Mouse (Mus musculus) c-Kit-positive CD71-negative TER-119-negative erythroid progenitor cells, embryonic 14.5 days (primary cell): ENCODE results near the gene Actb.
"Not testable (repeated sequence)": the region's sequence is repeated elsewhere in the genome, so short reads cannot be mapped to it uniquely, and the experiment has no call there.

Experiments used
- DNase-seq: peaks from one replicate; pipeline ENCODE4 v3.0.0-alpha.2; 2013; ENCODE audit warnings: low read depth

Gene Actb

DNA sequence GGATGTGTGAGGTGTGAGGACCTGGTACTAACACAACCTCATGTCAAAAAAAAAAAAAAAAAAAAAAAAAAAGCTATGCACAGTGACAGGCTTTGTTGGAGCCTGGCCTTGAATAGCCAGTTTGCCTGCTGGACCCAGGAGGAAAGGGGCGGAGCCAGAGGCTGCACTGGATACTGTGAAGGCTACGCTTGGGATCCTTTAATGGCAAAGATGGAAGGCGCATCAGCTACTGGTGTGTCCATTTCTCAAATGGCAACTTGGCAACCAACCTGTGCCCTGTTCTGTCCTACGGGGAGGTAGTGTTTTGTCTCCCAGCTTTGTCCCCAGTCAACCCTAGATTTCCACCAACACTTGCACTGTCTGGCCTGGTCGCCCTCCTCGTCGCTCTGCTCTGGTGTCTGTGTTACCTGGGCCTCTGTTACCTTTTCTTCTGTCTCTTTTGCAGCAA is 5.2 kb downstream of the Actb start:
- DNase-seq, result no peak

DNA sequence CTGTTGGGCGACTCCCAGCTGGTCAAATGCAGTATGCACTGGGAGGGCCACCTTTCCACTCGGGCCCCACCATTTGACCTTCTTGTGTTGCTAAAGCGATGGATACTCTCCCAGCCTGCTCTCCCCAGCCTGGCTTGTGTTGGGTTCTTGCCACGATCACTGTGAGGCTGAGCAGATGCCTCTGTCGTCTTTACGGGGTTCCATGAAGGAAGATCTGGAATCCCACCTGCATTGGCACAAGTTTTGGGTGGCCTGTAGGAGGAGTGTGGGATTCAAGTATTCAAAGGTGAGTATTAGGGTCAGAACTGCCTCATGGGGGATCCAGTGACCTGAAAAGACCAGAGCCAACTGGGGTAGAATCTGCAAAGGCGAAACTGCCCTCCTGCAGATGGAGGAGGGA is 5.9 kb downstream of the Actb start:
- DNase-seq, result no peak

DNA sequence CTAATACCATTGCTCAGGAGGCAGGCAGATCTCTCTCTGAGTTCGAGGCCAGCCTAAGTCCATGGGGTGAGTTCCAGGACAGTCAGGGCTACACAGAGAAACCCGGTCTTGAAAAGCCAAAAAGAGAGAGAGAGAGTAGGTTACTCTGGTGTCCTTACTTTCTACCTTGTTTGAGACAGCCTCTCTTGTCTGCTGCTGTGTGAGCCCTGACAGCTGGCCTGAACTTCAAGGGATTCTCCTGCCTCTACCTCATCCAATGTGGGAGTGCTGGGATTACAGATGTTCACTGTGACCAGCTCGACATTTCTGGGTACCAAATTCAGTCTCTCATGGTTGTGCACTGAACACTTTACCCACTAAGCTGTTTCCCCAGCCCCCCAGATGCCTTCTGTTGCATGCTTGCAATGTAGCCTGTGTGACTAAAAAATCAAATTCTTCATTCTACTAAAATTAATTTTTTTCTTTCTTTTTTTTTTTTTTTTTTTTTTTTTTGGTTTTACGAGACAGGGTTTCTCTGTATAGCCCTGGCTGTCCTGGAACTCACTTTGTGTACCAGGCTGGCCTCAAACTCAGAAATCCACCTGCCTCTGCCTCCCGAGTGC is 6.5 kb downstream of the Actb start:
- no peak for DNase-seq

DNA sequence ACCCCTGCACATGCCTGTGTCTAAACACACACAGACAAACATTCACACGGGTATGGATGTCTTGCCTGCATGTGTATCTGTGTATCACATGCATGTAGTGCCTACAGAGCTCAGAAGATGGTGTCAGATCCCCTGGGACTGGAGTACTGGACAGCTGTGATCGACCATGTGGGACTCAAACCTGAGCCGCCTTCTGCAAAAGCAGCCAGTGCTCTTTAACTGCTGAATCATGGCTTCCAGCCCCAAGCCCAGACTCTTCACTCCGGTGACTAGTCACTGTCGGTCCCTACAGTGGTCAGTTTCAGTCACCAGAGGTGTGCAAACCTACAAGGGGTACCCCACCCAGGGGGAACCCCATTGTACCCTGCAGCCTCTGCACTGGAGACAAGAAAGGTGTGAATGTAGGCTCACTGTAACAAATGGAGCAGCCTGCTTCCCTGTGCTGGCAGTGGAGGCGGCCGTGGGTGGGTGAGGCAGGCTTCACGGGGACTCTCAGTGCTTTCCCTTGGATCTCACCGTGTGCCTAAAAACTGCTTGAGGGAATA is 7.4 kb downstream of the Actb start:
- DNase-seq, result no peak

DNA sequence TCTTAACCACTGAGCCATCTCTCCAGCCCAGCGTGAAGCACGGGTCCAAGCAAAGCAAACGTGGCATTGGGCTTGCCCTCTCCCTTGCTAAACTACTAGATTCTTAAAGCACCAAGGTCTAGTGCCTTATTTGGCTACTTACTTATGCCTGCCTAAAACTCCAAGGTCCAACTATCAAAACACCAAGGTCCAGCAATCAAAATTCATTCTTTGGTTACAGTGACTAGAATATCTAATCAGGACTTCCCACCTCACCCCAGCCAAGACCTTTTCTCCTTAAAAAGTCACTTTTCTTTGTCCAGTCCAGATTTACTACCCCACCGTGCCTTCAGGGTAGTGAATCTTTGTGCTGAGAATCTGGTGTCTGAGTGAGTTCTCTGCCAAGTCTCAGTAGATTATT is 8.2 kb downstream of the Actb start:
- DNase-seq, result no peak

DNA sequence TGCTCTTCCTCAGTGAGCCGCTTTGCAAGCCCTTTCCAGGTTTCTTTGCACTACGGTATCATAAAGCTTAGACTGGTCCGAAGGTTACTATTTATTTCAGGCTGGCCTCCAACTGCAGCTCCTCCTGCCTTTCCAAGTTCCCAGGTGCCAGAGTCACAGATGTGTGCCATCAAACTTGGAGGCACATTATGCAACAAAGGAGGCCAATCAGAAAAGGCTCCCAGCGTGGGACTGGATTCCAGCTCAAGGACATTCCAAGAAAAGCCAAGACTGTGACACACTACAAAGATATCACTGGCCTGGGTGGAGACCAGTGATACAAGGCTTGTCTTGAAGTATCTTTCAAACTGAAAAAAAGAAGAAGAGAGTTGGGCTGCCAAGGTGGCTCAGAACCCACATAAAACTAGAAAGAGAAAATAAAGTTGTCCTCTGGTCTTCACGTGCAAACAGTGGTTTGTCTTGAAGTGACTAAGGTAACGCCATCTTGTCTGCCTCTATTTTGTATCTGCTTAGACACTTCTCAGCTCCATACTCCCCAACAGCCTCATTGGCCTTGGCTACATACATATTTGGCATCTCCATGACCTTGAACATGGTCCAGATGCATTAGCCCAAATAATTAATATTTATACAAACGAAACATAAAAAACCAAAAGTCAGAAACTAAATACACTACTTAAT is 8.8 kb downstream of the Actb start:
- DNase-seq, result no peak

DNA sequence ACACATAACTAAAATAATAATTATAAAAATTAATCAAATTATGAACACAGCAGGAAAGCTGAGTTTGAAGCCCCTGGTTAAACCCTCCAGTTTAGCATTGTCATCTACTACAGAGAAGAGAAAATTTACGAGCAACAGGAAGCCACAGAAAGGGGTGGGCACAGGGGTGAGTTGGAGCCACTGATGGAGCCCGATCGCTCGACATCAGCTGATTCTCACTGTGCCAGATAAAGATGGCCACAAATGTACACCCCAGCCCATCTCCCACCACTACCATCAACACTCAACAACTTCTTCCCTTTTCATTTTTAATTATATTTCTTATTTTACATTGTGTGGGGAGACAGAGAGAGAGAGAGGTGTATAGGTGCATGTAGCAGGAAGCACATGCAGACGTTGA is 9.8 kb downstream of the Actb start:
- no peak for DNase-seq

DNA sequence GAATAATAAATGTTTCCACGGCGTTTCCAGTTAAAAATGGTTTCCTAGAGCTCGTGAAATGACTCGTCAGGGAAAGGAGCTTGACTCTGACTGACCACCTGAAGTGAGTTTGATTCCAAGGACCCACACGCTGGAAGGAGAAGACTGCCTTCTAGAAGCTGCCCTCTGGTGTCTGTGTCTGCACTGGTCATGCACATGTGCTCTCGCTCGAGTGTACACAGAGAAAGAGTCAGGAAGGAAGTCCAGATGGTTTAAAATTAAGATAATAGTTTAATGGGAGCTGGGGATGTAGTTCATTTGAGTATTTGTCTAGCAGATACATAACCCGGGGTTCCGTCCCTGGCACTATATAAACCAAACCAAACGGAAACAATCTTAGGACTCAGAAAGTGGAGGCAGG is 10.4 kb downstream of the Actb start:
- DNase-seq, result no peak

DNA sequence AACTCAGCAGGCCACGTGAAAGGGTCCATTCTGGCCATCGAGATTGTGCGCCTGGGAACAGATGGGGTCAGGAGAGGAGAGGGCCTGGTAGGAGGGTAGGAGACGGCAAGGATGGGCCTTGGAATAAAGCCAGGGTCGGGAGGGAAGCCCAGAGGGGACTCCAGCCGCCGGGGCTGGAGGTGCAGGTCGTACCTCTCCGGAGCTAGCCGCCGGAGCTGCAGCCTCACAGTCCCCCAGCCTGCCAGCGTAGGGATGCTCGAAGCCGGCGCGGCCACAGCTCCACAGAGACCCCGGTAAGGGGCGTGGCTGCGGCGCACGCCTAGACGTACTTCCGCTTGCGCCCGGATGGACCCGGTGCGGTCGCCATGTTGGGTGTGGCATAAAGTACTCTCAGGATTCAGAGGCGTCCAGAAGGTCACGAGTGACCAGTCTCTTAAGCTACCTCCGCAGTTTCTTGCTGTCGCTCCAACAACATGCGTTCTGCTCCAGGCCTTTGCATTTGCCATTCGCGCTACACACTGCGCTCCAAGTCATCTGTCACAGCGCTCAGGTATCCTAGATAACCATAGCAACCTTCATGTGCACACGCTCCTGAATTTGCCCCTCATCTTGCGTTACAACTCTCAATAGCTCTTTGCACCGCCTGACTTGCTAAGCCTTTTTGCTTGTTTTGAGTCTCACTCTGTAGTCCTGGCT is 11.5 kb downstream of the Actb start, which contains the start of gene Fbxl18:
Fbxl18 (minus strand) TSS at position 504 of the 696 bp plus-strand sequence.
- peak; percentile 81 for DNase-seq

DNA sequence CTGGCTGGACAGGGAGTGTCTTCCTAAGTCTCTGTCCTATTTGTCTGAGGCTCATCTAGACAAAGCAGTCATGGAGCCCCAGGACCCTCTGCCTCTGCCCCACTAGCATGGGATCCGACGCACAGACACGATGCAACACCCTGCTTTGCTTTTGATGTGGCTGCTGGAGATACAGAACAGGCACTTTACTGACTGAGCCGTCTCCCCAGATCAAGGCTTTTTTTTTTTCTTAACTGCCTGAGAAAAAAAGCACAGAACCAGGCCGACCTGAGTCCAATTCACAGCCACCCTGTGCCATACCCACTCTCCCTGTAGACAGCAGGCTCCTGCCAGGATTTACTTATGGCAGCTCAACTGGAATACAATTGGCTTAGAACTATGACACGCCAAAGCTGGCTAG is 15.2 kb downstream of the Actb start:
- DNase-seq, result no peak

DNA sequence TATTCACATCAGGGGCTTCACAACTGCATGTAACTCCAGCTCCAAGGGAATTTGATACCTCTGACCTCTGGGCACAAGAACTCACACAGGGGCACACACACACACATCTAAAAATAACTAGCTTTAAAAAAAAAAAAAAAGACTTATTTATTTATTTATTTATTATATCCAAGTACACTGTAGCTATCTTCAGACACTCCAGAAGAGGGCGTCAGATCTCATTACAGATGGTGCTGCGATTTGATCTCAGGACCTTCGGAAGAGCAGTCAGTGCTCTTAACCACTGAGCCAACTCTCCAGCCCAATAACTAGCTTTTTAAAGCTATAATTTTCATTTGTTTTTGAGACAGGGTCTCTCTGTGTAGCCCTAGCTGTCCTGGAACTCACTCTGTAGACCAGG is 19.0 kb downstream of the Actb start:
- DNase-seq, result not testable (repeated sequence)

DNA sequence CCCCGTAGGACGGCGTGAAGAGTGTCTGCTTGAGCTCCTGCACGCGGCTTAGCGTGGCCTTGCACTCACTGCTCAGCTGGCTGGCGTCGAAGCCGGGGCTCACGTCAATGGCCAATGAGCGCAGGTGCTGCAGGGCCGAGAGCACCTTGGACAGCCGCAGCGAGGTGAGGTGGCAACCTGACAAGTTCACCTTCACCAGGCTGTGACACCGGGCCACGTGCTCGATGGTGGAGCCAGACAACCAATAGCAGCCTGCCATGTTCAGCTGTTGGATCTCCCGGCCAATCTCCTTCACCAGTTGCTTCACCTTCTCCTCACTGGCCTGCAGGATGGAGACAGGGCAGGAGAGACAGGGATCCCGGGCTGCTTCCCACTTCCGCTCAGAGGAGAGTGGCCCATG is 19.8 kb downstream of the Actb start:
- no peak for DNase-seq

DNA sequence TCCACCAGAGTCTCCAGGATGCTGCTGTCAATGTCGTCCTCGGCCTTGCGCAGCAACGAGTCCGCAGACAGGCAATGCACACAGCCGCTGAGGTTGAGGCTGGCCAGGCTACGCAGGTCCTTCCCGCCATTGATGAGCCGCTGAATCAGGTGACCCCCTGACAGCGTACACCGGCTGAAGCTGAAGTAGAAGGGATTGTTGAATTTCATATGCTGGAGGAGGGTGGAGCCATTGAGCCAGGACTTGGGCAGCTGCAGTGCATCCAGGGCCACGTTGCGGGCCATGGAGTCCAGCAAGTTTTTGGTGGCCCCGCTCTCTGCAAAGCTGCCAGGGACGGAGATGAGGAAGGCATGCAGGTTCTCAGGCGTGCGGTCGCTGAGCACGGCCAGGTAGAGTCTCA is 20.4 kb downstream of the Actb start:
- DNase-seq, result no peak

DNA sequence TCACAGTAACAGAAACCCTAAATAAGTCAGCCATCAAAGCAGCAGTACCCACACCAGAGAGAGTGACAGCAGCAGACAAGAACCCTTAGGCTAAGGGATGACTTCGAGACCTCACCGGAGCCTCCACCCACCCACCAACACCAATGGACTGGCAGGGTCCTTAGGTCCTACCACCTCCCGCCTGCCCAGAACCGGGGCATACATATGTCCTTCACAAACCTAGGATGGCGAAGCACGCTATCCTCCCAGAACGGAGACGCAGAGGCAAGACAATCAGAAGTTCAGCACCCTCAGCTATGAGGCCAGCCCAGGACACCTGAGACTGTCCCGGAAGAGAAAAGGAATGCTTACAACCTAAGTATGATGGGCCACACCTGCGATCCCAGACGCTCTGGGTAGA is 24.1 kb downstream of the Actb start:
- no peak for DNase-seq

DNA sequence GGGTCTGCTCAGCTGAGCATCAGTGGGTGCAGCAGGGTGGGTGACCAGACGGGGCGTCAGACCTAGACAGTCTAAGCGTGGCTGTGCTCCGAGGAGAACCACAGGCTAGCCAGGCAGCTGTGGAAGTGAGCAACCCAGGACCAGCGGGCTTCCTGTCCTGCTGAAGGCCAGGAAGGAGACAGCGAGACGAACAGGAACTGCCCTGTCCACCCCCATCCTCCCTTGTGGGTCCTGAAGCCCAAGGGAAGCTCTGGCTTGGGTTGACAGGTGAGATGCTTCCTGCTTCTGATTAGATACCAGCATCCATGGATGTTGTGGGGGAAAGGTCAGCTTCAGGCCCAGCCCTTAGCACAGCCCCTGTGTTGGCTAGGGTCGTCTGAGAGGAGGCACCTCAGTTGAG is 24.6 kb downstream of the Actb start:
- DNase-seq, result no peak

DNA sequence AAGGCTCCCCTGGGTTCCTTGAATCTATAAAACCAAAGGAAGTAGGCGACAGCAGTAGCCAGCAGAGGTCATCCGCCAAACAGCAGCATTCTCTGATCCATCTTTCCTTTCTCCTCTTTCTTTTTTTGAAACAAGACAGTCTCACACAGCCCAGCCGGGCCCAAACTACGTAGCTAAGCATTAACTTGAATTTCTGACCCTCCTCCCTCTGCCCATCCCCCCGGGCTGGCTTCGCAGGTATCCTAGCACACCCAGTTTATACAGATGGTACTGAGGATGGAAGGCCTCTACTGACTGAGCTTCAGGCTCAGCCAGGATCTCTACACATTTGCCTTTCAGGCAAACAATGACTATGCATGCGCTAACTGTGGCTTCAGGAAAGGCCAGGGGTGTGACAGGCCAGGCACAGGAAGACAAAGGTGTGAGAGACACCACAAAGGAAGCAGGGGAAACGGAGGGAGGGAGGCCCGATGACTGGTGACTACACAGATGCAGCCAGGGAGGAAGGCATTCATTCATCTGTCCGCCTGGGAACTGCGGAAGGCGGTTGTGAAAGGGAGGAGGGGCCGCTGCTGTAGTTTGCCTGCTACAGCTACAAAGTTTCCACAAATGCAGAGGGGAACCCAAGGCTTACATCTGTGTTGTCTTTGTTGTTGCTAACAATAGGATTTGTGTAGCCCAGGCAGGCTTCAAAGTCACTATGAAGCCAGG is 25.6 kb downstream of the Actb start:
- no peak for DNase-seq

DNA sequence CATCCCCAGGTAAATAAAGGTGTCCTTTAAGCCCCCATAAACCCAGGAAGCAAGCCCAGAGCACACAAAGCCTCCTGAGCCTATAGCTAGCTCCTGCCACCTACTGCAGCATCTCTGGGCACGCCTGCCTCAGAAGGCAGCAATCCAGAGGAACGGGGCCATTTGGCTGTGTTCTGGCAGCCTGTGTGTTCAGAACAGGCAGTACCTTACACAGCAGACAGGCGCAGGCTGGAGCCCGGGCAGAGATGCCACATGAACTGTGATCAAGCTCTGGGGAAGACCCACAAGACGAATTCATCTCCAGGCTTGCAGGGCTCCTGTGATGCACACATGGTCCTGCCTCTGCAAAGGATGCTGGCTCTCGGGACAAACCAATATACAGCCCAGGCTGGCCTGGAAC is 26.3 kb downstream of the Actb start:
- DNase-seq, result no peak

DNA sequence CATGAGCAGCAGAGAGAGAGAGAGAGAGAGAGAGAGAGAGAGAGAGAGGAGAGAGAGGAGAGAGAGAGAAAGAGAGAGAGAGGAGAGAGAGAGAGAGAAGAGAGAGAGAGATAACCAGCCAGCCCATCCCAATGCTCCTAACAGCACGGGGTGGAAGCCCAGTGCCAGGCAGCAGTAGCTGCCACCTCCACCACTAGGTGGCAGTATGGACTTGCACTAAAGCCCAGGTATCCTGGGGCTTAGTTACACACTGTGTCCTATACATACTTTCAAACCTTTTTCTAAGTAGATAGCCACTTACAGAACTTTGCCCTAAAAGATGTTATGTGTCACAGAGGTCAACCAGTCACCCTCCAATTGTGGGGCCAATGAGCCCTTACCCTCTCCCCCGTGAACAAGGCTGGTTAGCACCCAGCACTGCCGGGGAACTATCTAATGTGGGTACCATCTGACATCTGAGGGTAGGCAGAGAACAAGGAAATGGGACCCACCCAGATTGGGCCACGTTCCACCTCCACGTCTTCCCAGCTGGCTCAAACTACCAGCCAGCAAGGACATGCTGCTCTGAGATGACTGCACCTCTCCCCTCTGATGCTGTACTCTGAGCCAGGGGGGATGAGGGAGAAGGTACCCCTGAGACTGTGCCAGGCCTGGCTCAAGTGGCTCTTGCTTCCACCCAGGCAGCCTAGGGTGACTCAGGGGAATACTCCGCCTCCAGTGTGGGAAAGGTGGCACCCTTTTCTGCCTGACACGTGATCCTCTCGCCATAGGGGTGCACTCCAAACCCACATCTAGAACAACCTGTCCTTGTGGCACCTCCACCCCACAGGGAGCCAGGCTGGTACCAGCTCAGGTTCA is 27.0 kb downstream of the Actb start:
- peak; percentile 85 for DNase-seq

DNA sequence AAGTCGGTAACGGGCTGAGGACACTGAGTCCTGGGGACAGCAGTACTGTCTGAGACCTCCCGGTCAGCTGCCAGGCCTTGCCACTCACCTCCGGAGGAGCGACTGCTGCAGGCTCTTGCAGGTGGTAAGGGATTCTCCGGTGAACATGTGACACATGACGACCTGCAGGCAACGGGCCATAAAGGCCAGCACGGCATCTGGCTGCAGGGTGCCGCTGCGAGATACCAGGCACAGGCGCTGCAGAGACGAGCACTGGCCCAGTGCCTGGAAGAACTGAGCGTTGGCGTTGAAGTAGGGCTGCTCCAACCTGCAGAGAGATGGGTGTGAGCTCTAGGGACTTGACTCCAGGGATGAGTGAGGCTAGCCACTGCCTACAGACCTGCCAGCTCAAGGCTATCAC is 28.0 kb downstream of the Actb start:
- no peak for DNase-seq

DNA sequence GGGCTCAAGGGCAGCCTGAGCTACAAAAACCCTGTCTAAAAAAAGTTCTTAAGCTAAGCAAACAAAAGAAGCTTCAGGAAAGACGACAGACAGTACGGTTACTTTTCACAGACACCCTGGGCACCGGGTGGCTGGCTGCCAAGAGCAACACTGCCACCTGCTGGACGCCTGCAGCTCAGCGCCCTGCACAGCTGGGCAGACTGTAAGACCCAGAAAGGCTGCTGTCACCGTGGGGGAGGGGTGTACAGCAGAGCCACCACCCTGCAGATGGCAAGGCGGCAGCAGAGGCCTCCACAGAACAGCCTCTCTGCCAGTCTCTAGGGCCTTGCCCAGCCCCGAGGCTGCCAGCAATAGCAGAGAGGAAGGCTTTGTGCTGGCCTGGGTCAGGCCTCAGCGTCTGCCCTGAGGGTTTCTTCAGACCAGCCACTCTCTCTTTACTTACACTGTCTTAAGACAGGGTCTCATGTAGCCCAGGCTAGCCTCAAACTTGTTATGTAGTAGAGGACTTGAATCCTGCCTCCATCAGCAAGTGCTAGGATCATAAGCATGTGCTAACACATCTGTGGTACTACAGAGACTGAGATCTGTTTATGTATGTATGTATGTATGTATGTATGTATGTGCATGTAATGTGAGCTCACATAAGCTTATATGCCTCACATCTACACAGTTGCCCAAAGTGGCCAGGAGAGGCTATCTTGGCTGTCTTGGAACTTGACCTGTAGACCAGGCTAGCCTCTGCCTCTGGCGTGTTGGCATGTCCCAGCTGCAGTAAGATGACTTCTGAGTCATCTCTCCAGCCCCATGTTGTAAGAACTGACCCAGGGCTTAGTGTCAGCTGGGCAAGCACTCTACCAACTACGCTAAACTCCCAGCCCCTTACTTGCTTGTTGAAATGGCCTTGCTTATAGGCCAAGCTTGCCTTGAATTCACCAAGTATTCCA is 28.9 kb downstream of the Actb start:
- peak; percentile 63 for DNase-seq
